Mouse (Mus musculus) c-Kit-negative CD71-positive TER-119-positive erythroid progenitor cells, embryonic 14.5 days (primary cell): ENCODE results near the gene Arid3c.
A peak's percentile ranks its signal among the peaks of the same experiment; 100 is the strongest.

ENCODE experiments used
- DNase-seq: peaks from one replicate; pipeline ENCODE4 v3.0.0-alpha.2; 2013; ENCODE audit warnings: low read depth, low spot score

Arid3c gene

DNA sequence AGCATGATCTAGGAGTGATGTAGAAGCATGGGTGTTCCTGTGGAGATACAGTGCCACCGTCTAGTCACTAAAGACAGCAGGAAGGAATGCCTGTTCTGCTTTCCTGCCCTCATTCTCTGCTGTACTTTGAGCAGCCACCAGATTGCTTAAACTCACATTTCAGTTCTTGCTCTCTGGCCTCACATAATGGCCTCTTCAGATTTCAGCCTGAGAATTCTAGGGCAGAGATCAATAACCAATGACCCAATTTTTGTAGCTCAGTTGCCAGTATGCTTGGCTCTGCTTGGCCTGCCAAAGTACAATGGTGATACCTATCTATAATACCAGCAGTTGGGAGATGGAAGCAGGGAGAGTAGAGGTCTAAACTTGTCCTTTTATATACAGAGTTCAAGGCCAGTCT, 14.1 kb upstream of the Arid3c start:
- DNase-seq: no peak

DNA sequence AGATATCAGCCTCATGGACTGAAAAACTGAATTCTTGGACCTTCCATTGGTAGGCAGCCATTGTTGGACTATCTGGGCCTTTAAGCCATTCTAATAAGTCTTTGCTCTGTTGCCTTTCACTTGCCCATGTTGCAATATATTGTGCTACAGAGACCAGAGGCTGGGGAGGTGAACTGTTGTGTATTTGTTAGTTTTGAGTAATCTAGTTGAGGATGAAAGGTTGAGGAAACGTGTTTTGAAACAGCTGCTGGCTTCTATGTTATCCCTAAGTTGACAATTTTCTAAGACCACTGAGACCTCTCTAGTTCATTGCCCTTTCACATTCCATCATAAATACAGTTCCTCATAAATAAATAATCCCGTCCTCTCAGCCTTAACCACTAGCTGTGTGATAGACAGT, 13.2 kb upstream of the Arid3c start:
- no peak for DNase-seq

DNA sequence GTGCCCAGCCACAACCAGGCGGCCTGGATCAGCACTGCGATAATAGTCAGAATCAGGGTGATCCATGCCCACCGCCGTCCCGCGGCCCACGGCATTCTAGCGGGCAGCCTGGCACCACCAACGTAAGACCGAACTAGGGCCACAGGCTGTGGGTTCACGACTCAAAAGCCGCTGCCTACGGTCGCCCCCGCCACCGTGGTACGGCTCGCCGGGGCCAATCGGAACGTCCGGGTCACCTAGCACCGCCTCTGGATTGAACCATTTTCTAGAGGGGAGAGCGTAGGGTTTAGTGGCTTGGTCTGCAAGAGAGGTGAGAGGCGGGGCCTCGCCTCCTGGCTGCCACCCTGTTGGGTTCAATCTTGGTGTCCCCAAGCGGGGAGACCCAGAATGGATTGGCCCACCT, 10.2 kb upstream of the Arid3c start:
- peak; percentile 77 for DNase-seq

DNA sequence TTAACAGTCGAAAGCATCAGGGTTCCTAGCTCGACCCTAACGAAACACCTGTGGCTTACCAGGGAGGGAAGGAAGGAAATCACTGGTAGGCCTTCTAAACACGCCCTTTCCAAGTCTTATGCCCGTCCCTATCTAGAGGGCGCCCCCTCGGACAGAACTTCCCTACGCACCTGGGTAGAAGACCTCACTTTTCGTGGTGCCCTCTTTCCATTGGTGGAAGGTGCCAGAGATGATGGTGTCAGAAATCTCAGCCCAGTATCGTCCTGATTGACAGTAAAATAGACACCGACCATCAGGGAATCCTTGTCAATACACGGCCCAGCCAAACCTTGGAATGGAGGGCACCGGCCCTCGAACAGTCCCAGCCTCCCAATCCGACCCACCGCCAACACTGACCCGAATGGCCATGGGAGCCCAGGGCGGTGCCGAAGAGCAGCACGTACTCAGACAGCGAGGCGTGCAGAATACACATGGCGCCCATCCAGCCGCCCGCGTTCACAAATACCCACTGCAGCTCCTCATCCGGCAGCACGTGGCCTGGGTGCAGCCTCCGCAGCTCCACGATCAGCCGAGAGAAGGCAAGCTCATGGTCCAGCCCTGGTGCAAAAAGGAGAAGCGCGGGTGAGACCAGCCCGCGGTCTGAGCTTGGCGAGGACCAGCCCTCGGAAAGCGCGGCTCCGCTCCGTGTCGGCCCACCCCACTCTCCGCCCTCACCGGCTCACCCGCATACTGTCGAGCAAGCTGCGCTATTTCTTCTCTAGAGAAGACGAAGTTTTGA, 9.6 kb upstream of the Arid3c start:
- DNase-seq: no peak

GRCm38 (mm10) chr4:41739260-41739659, 8.3 kb upstream of the Arid3c start:
- DNase-seq: no peak

DNA sequence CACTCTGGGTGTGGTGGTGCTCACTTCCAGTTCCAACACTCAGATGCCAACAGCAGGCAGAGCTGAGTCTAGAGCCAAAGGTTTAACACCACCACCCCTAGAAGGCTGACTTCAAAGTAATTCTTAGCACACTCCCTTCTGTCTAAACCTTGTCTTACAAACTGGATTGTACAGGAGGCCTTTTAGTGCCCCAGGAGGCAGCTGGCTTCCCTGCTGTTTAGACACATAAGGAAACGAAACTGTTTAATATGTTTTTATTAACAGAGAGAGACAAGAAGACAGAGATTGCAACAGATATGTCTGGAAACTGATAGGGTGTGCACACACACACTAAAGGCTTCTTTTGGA, 7.3 kb upstream of the Arid3c start:
- no peak for DNase-seq

DNA sequence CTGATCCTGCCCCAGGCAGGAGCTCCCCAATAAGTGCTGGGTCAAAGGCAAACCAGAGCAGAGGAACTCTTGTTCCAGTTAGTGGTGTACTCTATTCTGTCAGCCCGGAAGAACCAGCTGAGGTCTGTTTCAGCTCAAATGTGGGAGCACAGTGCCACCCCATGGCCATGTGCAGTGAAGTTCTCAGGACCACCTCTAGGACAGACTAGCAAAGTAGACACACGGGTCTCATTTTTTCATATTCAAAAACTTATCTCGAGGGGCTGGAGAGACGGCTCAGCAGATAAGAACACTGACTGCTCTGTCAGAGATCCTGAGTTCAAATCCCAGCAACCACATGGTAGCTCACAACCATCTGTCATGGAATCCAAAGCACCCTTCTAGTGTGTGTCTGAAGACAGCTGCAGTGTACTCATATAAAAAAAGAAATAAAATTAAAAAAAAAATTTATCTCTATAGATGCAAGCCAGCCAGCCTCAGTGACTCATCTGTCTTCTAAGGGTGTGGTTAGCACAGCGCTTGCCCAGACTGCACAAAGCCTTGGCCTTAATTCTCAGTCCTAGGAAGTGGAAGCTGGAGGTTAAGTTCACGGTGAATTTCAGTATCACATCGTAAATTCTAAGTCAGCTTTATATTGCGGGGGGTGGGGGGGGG, 6.8 kb upstream of the Arid3c start:
- no peak for DNase-seq

GRCm38 (mm10) chr4:41726826-41727621, 3.9 kb downstream of the Arid3c start:
- no peak for DNase-seq

- DNase-seq: peak; percentile 88
These were observed 8.0 kb downstream of the Arid3c start, which contains the start of gene Dctn3 for GRCm38 (mm10) chr4:41722918-41723351. Gene Dctn3, minus strand, starts transcription at chr4:41723170.

DNA sequence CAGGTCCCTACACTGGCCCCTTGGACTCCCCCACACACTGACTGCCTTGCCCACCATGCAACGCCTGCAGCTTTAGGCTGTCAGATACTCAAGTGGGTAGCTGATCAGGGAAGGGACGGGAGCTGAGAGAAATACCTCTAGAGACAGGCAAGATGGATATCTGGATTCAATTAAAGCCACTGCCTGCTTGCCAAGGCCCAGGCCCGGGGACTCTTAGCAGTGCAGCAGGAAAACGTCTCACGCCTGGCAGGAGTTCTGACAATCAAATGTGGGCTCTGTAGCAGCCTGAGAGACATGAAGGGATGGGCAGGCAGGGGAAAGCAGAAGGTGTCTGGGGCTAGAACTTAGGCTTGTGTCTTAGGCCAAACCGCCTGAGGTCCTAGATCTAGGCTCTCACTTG, 14.1 kb downstream of the Arid3c start:
- no peak for DNase-seq

GRCm38 (mm10) chr4:41715596-41715995, 15.3 kb downstream of the Arid3c start:
- no peak for DNase-seq

DNA sequence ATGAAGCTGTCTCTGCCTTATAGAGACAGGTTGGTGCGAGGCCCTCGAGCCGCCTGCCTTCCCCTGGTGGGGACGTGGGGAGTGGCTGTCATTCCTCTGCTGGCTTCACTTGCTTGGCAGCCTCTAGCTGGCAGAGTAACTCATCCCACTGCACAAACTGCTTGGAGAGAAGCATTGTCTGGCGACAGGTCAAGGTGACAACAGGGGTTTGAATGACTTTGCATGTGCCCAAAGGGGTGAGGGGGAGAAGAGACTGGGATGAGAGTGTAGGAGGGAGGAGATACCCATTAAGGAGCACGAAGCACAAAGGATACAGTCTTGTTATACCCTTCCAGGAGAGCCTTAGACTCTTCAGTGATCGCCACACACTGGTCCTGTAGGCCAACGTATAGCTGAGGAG, 15.9 kb downstream of the Arid3c start:
- no peak for DNase-seq

DNA sequence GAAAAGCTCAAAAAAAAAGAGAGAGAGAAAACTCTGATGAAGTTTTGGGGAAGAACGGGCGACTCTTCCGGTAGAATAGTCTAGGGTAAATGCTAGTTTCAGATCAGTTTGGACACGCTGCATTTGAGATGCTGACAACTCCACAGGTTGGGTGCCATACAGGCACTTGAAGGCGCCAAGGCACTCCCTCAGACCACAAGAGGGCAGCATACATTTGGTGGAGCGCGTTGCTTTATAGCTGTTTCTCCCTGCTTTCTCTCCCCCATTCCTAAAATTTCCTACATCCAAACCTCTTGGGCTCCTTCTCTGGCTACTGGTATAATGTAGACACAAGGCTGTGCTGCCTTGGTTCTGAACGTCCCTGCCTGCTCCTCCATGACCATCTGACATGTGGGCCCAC, 16.7 kb downstream of the Arid3c start:
- peak; percentile 61 for DNase-seq

- peak; percentile 86 for DNase-seq
These were observed 17.5 kb downstream of the Arid3c start, which contains the start of gene Rpp25l for GRCm38 (mm10) chr4:41713197-41714067. Gene Rpp25l, minus strand, starts transcription at chr4:41713534.

GRCm38 (mm10) chr4:41712421-41713196, 18.3 kb downstream of the Arid3c start:
- DNase-seq: peak; percentile 42

- no peak for DNase-seq
These were observed 19.1 kb downstream of the Arid3c start for GRCm38 (mm10) chr4:41711705-41712375.

DNA sequence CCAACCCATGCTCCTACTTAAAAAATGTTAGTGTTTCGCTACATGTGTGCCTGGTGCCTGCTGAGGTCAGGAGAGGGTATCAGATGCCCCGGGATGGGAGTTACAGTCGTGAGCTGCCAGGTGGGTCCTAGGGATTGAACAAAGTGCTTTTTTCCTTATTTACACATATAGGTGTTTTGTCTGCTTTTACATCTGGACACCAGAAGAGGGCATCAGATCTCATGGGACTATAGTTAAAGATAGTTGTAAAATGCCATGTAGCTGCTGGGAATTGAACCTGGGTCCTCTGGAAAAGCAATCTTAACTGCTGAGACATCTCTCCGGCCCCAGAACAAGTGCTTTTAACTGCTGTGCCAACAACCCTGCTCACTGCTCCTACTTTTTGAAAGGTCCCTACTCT, 20.7 kb downstream of the Arid3c start:
- DNase-seq: no peak

- DNase-seq: no peak
These were observed 22.7 kb downstream of the Arid3c start for GRCm38 (mm10) chr4:41708192-41708745.

- no peak for DNase-seq
These were observed 23.9 kb downstream of the Arid3c start for GRCm38 (mm10) chr4:41707011-41707535.
